Mouse (Mus musculus) c-Kit-positive CD71-positive TER-119-positive erythroid progenitor cells, embryonic 14.5 days (primary cell): ENCODE data around the gene Rinl.
A peak's percentile ranks its signal among the peaks of the same experiment; 100 is the strongest.

ENCODE experiments used
- DNase-seq: peaks from one replicate; pipeline ENCODE4 v3.0.0-alpha.2; 2013; ENCODE audit warnings: low spot score

Rinl gene

GRCm38 (mm10) chr7:28809401-28810089 lies 20.8 kb downstream of the Rinl start:
- peak; percentile 69 for DNase-seq

- DNase-seq: peak; percentile 99
These were observed 21.6 kb downstream of the Rinl start for GRCm38 (mm10) chr7:28810107-28811066.

- peak; percentile 90 for DNase-seq
These were observed 22.5 kb downstream of the Rinl start for GRCm38 (mm10) chr7:28811228-28811627.

- no peak for DNase-seq
These were observed 23.0 kb downstream of the Rinl start for GRCm38 (mm10) chr7:28811640-28812275.

GRCm38 (mm10) chr7:28812436-28812835 lies 23.7 kb downstream of the Rinl start:
- no peak for DNase-seq

DNA sequence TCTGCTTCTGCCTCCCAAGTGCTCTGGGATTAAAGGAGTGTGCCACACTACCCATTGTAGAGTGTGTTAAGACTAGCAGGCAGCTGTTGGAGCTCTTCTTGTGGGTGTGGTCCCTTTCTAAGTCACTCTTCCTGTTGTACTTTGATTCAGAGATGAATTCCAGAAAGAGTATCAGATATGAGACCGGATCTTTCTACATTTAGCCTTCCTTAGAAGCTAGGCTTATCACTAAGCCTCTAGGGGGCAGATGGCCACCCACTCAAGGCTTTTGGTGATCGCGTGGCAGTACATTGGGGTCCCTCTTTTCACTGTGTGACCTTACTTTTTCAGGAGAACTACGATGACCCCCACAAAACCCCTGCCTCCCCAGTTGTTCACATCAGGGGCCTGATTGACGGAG lies 24.2 kb downstream of the Rinl start:
- no peak for DNase-seq

DNA sequence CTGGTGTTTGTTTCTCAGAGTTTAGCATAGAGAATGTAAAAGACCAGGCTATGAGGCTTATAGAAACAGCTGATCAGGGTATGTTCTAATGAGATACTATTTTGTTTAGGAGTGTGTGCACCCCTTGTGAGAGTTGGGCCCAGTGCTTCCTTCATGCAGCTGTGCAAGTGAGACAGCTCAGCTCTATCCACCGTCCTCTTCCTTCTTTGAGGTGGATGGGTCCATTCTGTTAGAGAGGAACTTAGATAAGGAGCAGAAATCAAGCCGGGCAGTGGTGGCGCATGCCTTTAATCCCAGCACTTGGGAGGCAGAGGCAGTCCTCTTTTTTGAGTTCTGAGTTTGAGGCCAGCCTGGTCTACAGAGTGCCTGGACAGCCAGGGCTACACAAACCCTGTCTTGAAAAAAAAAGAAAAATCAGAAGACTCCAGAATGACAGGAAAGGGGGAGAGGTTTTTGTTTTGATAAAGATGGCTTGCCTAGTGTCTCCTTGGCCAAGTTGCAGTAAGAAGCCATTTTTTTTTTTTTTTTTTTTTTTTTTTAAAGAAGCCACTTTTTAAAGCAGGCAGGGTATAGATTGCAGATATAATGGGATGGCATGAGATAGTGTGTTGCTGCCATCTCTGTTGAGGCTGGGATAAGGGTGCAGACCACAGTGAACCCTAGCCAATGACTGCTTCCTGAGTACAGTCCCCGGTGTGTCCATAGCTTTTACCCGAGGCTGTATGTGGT lies 25.7 kb downstream of the Rinl start:
- DNase-seq: no peak

DNA sequence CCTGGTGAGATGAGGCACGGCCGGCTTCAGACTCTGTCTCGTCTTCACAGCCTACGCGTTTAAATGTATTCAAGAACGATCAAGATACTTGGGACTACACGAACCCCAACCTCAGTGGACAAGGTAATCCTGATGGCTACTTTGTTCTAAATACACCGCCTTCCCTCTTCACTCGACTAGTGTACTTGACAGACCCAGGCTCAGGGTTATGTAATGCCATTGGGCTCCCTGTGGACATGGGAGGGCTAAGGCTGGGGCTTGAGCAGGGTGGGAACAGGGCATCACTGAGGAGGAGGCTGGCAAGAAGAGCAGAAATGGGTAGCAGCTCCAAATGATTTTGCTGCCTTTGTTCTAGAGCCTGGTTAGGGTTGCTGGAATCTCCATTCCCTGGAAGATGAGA lies 26.5 kb downstream of the Rinl start:
- no peak for DNase-seq

DNA sequence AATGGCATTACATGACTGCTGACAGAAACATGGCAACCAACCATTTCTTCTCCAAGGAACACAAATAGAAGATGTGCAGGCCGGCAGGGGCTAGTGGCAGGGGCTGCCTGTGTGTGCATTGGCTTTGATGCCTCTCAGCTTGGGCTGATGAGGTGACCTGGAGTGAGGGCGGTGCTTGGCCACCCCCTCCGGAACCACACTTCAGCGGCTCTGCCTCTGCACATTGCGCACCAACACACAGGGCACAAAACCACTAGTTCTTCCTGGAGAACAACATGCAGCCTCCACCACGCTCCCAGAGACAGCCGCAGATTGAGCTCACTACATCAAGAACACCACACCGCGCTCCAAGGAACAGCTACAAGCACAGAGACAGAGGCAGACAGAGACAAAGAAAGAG lies 27.4 kb downstream of the Rinl start:
- no peak for DNase-seq

- DNase-seq: no peak
These were observed 28.2 kb downstream of the Rinl start for GRCm38 (mm10) chr7:28816920-28817319.

DNA sequence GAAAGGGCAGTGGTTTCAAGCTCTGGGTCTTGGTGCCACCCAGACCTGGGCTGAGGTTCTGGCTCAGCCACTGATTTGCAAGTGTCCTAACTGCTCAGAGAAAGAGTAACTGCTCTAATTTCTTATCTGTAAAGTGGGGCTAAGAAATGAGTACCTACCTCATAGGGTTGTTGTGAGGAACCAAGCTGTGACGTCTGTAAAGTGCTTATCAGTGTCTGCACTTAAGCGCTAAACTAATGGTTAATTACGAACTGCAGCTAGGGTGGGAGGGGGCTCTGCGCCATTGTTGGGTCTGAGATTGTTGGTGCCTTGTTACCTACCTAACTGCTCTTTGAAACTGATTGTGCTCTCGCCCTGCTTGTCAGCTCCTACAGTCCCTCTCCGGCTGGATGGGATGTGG lies 28.8 kb downstream of the Rinl start:
- DNase-seq: no peak

- DNase-seq: no peak
These were observed 29.2 kb downstream of the Rinl start for GRCm38 (mm10) chr7:28817957-28818356.

DNA sequence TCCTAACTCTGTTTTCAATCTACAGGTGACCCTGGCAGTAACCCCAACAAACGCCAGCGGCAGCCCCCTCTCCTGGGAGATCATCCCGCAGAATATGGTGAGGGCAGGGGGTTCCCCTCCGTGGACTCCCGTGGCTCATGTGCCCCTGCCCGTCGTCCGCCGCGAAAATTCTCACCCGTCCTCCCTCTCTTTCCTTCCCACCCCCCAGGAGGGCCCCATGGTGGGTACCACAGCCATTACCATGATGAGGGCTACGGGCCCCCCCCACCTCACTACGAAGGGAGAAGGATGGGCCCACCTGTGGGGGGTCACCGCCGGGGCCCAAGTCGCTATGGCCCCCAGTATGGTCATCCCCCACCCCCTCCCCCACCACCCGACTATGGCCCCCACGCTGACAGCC lies 29.7 kb downstream of the Rinl start:
- no peak for DNase-seq

DNA sequence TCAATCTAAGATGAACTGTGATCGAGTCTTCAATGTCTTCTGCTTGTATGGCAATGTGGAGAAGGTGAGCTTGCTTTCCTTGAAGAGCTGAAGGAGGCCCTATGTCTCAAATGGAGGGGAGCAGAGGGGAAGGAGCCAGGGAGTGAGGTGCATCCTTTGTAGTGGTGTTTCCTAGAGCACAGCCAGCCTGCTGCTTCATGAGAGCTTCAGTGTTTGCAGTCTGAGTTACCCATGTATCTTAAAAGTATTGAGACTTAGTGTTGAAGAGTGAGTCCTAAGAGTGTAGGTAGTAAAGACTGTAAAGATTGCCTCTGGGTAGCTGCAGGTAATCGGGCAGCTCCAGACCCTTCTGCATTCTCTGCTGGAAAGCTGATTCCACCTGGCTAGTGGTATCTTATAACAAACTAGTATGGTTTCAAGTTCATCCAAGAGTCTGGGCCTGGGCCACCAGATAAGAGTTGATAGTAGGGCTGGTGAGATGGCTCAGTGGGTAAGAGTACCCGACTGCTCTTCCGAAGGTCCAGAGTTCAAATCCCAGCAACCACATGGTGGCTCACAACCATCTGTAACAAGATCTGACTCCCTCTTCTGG lies 30.2 kb downstream of the Rinl start:
- DNase-seq: no peak

GRCm38 (mm10) chr7:28819571-28819970 lies 30.8 kb downstream of the Rinl start:
- no peak for DNase-seq

DNA sequence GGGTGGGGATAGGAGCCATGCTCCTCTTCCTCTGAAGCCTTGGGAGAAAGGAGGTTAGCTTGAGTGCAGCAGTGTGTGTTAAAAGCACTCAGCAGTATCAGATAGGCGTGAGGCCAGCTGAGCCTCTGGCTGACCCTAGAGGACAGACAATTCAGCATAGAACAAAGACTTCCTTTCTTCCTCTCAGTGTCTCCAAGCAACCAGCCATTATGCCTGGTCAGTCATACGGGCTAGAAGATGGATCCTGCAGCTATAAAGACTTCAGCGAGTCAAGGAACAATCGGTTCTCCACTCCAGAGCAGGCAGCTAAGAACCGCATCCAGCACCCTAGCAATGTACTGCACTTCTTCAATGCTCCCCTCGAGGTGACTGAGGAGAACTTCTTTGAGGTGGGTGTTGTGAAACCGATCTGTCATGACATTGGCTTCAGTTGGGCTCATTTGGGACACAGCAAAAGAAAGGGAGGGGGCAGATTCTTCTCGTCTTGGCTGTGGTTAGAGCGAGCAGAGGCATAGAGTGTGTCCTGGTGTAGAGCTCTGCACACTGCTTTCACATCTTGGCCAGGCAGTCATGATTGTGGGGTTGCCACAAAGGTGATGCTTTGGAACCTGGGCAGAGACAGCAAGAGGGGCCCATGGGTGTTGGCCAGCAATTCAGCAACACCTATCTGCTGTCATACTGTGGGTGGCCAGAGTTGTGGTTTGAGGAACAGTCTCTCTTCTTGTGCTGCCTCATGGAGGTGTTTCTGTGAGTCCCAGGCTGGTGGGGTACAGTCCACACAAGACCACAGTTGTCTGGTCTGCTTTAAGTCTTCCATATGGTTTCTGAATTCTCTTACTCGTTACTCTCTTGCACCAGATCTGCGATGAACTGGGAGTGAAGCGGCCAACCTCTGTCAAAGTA lies 31.8 kb downstream of the Rinl start:
- DNase-seq: no peak

- DNase-seq: no peak
These were observed 32.6 kb downstream of the Rinl start for GRCm38 (mm10) chr7:28821261-28821831.

DNA sequence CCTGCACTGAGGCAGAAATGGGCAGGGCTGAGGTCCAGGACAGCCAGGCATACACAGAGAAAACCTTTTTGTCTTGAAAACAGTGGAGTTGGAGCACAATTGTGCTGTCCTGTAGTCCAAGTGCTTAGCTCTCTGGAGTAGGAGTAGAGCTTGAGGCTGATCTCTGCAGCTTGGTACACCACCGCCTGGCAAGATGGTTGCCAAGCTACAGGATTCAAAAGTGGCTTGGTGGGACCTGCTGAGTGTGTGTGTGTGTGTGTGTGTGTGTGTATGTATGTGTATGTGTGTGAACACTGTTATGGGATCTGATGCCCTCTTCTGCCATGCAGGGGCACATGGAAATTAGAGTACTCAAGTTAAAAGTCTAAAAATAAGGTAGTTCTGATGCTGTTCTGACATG lies 33.8 kb downstream of the Rinl start:
- DNase-seq: no peak

DNA sequence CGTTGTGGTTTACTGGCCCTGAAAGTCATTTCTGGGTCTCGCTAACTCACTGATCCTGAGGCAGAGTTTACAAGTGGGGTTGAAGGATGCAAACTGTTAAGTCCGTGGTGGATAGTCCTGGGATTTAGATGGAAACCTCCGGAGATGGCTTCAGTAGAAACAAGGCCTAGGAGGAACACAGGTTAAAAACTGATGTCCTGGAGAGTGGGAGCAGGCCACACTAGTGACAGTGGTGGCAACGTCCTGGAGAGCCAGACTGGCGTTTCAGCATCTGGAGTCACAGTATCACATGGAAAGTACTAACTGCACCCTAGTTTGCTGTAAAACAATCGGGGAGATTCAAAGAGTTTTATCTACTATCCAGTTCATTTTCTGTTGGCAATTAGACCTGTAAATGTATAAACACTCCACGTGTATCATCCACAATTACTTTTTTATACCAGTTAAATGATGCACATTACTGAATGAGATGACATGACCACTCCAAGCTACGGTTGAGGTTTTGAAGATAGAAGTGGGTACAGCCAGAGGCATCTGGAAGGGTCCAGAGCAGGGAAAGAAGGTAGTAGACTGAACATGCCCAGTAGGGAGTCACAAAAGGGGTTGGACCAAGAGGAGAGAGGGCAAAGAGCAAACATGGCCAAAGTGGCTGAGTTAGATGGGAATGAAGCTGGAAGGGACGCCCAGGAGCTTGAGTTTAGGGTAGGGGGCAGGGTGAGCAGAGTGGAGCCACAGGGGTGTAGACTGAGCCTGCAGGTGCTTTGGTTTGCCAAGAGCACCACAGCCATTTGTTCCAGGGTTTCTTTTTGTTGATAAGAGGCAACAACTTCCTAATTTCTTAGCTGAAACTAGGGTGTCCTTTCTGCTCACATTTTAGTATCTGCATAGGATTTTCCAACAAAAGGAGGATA lies 34.5 kb downstream of the Rinl start:
- DNase-seq: no peak
